Mouse (Mus musculus) retina, embryonic 14.5 days (tissue): ENCODE measurements around the gene Prss57.

Experiments
- DNase-seq: peaks from one replicate; pipeline ENCODE4 v3.0.0-alpha.2; 2015; ENCODE audit warnings: low spot score

Prss57 gene

DNA sequence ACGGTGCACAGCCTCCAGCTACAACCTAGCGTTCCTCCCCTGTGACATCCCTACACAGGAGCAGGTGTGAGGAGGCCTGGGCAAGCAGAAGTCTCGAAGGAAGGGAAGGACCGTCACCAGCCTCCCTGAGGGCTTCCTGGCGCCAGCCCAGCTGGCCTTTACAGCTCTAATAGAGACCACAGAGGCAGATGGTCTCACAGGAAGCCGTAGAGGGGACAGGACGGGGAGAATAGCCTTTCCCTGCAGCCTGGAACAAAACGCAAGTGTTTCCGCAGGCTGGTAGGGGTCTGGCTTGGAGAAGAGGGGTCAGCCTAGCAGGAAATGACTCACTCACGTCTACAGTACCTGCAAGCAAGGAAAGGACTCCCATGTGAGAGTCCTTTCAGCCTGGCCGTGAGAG, 17.1 kb upstream of the Prss57 start:
- DNase-seq: no peak

DNA sequence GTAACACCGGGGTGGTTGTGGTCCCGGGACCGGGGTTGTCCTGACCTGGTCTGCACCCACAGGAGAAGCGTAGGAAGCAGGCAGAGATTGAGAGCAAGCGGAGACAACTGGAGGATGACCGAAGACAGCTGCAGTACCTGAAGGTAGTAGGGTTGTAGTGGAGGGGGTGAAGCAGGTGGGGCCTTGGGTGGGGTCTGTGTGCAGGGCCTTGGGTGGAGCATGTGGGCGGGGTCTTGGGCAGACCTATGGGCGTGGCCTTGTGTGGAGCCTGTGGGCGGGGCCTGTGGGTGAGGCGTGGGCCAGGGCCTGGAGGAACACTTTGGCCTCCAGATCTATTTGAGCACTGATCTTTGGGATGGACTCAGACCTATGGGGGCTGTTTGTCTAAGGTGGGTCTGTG, 16.2 kb upstream of the Prss57 start:
- DNase-seq: no peak

DNA sequence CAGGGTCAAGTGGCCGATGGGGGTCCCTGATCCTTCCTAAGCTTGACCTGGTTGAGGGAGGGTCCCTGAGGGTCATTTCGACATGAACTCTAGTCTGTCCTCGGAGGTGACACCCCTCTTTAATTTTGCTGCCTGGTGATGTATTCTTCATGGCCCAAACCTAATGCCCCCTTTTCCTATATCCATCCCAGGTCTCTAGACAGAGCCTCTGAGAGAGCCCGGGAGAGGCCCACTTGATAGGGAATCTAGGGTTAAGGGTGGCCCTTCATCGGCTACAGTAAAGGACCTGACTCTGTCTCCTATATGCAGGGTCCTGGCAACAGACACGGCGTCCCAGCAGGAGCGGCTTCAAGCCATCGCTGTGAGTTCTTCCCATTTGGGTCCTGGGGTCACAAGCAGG, 15.6 kb upstream of the Prss57 start:
- DNase-seq: no peak

DNA sequence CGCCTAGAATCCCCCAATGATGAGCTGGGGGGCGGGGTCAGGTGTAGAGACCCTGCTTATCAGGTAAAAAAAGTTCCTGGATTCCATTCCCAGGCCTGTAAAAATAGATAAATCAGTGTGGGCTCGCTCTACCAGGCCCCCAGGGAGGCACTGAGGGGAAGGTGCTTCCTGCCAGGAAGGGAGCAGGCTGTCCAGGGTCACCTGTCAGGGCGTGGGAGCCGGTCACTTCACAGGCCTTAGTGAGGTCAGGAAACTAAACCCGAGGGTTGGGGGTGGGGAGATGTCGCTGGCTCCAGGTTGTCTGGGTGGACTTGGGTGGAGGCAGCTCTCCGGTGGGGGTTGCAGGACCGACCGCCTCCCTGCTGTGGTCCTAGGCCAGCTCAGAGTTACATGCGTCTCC, 14.9 kb upstream of the Prss57 start:
- DNase-seq: no peak

DNA sequence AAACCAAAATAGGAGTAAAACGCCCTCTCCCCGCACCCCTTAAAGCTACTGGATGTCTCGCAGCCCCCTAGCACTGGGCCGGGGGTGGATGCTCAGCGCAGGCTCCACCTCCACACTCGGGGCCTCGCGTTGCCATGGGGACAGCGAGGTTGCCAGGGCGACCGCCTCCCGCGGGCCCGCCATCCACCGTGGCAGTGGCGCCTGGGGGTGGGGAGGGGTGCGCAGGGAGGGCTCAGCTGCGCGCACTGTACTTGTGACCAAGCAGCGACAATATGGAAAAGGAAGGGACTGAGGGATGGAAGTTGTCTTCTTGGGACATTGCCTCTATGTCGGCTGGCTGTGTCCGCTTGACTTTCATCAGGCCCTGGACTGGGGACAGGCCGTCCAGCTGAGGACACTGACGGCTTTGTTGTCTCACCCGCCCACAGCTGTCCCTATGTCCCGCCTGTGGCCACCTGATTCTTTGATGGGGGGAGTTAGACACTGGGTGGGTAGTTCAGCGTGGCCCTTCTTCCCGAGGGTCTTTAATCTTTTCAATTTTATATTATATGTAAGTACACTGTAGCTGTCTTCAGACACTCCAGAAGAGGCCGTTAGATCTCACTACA, 13.1 kb upstream of the Prss57 start:
- peak; percentile 88 for DNase-seq

DNA sequence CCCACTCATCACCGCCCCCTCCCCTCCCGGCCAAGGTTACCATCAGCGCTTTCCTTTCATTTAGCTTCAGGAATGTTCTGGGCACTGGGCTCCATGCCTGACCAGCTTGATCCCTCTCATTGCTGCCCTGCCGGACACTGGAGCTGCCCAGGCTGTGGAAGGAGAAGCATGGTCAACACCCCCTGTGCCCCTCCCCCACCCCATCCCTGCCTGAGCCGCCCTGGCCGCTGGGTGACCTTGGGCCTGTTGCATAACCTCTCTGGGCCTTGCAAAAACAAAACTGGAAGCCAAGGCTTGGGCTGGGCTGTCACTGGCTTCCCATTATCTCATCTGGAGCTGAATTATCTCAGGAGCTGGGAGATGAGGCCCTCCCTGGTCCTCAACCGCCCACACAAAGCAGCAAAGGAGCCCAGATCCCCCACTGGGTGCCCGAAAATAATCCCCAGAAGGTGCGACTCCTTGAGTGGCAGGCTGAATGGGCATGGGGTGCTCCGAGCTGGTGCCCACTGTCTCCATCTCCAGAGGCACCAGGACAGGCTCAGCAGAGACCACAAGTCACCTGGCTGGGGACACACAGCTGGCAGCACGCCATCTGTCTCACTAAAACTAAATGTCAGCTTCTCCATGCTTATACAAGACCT, 11.7 kb upstream of the Prss57 start:
- peak; percentile 36 for DNase-seq

DNA sequence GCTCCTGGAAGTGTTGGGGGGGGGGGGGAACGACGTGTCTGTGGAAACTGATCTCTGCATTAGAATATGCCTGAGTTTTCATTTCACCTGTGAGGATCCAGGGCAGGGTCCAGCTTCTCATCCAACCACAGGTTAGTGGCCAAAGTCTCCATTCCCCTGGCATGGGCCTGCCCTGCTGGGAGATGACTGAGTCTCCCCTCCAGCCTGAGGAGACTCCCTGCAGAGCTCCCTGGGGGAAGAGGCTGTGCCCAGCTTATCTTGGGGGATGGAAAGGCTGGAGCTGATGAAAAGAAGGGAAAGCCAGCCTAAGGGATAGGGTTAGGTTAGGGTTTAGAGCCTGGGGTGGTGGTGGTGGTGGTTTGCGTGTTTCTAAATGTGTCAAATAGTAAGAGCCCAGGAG, 11.1 kb upstream of the Prss57 start:
- DNase-seq: no peak

DNA sequence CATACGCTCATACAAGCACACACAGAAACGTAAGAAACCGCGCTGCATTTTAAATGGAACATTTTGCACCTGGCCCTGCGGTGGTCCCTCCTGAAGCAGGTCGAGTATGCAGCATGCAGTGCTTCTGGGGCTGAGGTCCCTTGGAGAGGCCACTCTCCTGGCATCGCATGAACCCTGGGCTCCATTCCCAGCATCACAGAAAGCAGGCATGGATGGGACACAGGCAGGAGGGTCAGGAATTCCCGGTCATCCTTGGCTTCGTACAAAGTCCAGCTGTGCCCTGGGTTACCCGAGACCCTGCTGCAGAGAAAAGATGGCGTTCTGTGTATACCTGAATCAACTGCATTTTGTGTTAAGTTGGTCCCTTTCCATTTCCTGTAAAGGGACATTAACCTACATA, 9.7 kb upstream of the Prss57 start:
- no peak for DNase-seq

DNA sequence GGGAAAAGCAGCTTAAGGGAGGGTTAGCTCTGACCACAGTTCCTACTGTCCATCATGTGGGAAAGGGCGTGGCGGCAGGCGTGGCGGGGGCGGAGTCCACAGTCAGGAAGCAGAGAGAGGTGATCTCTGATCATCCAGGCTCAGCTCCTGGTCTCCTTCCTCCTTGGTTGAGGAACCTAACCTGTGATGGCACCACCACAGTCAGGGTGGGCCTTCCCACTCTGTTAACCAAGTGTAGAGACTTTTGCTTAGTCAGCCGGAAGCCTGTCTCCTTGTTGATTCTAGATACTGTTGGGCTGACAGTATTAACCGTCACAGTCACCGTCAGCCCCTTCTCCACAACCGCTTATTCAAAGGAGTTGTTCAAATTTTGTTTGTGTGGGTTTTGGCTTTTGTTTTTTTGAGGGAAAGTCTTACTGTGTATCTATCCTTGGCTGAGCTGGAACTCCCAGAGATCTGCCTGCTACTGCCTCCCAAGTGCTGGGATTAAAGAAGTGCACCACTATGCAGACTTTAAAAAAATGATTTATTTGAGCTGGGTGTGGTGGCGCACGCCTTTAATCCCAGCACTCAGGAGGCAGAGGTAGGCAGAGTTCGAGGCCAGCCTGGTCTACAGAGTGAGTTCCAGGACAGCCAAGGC, 7.6 kb upstream of the Prss57 start:
- no peak for DNase-seq

DNA sequence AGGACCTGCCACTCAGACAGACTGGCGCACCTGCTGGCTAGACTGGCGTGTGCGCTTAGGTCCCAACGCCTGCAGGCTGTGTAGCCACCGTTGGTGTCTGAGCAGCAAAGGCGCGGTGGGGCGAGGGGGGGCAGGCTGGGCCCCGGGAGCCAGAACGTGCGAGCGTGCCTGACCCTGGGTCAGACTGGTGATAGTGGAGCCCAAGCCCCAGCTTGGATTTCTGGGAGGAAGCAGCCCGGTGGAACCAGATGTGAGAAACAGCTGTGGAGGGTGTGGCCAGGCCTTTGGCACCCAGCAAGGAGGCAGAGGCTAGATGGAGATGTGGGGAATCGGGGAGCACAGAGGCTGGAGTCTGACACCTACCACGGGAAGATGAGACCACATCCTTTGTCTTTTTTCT, 6.6 kb upstream of the Prss57 start:
- DNase-seq: no peak

DNA sequence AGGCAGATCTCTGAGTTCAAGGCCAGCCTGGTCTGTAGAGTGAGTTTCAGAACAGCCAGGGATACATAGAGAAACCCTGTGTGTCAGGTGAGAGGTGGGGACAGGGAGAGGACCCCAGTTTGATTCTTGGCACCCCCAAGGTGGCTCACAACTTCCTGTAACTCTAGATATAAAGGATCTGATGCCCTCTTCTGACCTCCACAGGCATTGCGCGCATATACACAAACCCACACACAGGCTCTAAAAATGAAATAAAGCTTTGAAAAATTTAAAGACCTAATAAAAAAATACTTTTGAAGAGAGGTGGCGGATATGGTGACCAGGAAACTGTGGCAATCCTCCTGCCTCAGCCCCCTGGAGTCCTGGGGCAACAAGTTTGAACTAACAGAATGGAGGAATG, 5.1 kb upstream of the Prss57 start:
- DNase-seq: no peak

DNA sequence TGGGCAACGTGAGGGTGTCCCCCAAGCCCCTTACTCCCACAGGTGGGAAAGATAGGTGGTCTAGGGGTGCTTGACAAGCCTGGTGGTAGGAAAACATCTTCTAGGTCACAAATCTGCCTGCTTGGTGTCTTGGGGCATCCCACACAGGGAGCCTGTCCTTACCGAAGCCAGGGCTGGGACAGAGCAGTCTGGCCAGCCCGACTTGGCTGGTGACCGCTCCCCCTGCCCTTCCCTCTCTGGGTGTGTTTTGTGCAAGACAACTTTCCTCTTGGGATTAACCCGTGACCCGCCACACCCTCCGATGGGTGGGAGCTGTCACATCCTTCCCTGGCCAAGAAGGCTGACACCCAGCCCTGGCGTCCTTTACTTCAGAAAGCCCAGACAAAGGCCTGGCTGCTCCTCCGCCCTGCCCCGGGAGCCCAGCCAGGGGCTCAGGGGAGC, 3.8 kb upstream of the Prss57 start:
- DNase-seq: peak; percentile 58

DNA sequence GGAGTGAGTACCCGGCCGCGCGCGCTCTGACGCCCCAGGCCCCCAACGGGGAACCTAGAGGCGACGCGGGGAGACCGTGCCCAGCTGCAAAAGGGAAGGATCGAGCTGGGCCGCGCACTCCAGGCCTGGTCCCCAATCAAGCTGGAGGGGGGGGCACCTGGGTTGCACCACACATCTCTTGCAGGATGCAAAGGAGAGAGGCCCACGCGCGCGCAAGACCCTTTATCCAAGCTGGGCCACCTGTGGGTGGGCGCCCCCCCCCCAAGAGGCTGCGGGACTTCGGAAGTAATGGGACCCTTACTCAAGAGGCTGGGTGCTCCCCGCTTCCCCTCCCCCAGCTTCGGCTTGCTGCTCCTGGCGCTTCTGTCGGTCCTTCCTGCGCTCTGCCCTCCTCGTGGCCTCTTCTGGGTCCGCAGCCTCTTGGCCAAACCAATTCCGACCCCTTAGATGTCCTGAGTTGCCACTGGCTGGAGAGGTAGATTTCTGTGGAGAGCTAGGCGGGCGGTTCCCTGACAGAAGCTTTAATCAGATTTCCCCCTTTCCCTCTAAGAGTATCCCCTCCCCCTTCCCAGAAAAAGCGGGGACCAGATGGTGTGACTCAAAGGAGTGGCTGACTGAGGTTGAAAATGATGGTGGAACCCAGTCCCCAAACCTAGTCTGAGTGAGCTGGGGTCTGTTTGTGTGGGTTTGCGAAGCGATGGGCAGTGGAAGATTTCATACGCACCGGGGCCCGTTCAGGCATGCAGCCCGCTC, 3.2 kb upstream of the Prss57 start:
- peak; percentile 56 for DNase-seq

DNA sequence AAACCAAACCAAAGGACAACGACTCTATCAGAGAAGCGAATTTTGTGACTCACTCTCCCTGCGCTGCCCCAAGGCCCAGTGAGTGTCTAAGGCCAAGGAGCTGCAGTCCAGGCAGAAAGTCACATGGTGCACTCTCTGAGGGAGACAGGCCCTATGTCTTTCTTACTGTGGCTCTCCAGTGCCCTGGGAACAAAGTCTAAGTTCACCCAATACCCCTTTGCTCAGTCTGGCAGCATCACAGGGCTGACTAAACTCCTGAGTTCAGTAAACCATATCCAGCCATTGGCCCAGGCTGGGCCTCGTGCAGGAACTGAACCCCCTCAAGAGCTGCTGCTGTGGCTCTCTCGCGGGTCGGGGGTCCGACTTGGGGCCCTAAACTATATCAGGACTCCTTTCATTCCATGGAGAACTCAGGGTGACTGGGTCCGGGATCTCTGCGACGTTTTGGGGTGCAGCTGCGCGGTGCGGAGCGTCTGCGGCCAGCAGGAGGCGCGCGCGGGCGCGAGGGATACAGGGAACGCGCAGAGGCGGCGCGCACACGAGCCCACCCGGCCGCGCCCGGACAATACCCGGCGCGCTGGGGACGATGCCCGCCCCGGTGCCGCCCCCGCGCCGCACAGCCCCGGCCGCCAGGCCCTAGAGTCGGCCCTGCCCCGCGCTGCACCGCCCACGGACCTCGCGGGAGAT, 2.4 kb upstream of the Prss57 start, which contains the start of gene Palm:
TSS of gene Palm (plus strand) at position 522 of the 687 bp plus-strand sequence.
- DNase-seq: peak; percentile 88

DNA sequence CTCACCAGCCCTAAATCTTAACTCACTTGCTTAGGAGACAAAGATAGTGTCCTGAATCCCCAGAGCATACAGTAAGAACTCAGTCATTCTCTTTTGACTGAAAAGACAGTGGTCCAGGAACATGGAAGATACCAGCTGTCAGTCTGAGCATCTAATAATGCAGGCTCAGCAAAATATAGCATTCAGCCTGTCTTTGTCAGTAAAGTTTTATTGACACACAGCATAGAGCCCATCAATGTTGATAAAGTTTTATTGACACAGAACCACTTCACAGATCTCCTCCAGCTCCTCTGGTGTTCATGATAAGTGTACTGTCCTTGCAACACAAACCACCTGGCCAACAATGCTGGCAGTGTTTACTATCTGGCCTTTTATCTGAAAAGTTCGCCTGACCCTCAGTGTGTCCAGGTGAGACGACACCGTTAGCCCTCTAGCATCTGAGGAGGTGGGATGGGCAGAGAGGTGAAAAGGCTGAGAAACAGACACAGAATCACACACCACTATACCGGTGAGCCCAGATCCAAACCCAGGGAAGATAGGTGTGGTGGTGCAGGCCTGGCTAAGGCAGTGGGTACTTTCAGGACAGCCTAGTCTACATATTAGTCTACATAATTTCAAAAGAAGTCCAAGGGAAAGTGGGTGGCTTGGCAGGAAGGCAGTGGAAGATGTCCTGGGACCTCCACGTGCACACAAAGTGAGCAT, 1.7 kb upstream of the Prss57 start:
- no peak for DNase-seq

DNA sequence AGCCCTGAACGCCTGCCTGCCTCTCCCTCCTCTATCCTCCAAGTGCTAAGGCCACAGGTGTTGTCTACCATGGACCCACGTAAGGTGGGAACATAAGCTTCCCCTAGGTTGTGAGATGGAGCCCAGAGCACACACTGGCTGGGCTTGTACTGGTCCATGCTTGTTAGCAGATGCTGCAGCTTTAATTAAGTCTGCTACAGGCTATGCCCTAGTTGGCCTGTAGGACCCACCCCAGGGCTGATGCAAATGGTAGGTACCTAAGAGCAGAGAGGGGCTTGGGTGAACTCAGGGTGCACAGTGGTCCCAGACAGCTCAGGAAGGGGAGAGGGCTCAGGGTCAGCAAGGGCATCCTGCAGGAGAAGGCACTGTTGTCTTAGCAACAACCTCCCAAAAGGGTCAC, 1.2 kb downstream of the Prss57 start:
- DNase-seq: no peak

DNA sequence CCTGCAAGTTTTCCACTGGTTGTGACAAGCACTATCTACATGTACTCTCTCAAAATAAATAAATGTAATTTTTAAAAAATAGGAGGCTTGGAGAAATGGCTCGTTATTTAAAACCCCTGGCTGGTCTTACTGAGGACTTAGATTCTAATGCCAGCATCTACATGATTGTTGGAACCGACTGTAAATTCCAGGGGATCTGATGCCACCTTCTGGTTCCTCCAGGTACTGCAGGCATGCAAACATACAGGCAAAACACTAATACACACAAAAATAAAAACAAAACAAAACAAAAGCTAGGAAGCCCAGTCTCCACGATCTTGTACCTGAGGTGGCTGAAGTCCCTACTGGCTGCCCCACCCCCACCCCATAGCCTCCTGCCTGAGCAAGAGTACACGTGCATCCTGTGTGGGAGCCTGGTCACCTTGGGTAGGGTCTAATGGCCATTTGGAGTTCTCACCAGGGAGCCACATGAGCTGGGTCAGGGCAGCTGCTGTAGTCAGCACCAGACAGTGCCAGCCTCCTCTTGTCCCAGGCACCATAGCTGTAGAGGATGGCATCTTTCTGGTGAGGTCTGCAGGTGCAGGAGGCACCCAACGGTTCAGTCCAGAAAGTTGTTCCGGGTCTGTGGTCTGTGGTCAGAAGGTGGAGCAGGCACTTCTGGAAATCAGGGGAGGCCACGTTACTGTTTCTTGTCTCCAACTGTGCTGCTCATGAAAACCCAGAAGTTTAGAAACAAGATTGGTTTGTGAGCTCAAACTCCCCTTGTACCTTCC, 2.2 kb downstream of the Prss57 start:
- peak; percentile 87 for DNase-seq

DNA sequence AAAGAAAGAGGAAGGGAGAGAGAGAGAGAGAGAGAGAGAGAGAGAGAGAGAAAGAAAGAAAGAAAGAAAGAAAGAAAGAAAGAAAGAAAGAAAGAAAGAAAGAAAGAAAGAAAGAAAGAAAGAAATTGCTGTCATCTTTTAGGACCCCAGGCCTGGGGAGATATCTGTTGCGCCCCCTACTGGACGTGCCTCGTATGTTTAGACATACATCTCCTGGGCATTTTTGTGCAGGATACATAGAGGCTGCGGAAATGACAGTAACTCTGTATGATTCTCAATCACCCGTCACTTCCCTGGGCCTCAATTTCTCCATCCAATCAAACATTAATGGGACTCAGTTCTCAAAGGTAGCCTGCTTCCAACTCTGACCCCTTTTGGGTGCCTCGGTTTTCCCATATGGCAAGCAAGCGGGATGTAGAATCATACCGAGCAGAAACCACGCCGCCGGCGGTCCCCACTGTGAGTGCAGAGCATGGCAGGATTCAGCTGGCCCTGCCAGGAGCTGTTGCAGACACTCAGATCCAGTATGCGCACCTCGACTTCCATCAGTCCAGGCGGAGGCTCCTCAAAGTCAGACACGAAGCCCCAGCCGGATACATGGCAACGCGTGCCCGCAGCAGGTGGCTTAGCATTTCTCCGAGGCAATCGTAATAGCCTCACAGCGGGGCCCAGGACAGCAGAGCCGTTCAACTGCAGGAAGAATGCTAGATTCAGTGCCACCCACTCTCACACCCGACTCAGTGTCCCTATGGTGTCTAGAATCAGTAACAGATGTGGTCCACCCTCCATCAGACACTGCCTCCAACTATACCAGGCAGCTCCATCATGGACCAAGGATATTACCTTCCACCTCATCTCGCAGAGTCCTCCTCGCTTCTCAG, 6.6 kb downstream of the Prss57 start:
- peak; percentile 77 for DNase-seq

DNA sequence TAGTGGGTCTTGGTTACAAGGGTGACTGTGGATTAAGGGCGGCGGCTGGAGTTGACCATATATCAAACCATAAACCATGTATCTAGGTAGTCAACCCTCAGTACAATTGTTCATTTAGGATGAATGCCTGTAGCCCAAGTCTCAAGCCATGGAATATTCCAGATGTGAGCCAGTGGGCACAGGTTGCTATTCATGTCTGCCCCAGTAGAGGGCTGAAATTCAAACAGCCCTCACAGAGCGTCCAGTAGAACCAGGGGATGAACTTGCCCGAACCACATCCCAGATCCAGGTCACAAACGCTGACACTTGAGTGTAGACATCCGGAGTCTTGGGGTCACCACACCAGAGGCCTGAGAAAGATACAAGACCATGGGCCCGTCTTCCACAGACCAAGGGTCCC, 7.7 kb downstream of the Prss57 start:
- DNase-seq: no peak

DNA sequence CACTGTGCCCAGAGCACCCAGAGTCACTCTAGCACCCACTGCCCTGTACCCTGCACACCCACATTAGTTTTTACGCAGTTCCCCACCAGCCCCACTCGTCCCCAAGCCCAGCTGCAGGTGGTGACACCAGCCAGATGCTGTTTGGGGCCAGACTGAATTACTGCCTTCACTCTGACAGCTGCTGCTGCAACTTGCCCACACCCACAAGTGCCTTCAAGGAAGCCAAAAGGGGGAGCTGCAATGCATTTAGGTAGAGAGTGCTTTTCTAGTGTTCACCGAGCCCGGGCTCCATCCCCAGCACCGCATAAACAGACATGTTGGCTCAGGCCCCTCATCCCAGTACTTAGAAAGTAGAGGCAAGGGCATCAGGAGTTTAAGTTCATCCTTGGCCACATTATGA, 8.8 kb downstream of the Prss57 start:
- DNase-seq: no peak
